Mouse (Mus musculus) heart, postnatal 0 days (tissue): Measurements from ENCODE around the gene Hoxb6.

ENCODE experiments used
- CTCF ChIP-seq: IDR thresholded peaks from 2 replicates; pipeline ENCODE4 v1.5.1; 2016; ENCODE audit warnings: antibody characterized with exemption, control low read depth, low read depth
- EP300 ChIP-seq: IDR thresholded peaks from 2 replicates; pipeline ENCODE4 v1.6.1; 2016; ENCODE audit warnings: antibody characterized with exemption, low read depth

- TF ChIP-seq CTCF (no peak), EP300 (no peak)
Measured at GRCm38 (mm10) chr11:96271541-96272011, 20.7 kb upstream of the Hoxb6 start.
